Mouse (Mus musculus): Measurements from ENCODE around the gene Zfp740. TPM values are rescaled to one million over a fixed set of nuclear protein-coding genes. Genes with fewer than 3 reads are reported as not detected.

Gene Zfp740
- total RNA-seq, 2 experiments from 2014 or later = 26.8 to 29.6 TPM

DNA sequence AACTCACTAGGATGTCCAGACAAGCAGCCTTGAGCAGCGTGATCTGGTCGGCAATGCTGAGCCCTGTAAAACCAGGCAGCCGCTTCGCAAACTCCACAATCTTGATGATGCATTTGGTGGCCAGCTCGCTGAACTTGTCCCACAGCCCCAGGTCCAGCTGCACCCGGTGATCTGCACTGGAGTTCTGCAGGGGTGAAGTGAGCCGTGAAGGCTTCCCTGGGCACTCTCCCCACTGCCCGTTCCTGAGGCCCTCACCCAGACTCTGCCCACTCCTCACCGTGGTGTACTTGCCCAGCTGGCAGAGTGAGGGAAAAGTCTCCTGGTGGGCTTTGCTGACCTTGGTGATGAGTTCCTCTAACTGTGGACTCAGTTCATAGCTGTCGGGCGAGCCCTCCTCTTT is 36.8 kb downstream of the Zfp740 start:
- intact Hi-C loops (cut with DNase I) = loop anchor here (1.0 to 5.0 kb wide), 3 partner anchors 39 to 137 kb away; partner anchors contain the start of gene Mfsd5
- Histone ChIP-seq H3K4me3 (peak overlapping the region; percentile 11; the same call in 1 of the 2 replicates), H3K27ac (peak overlapping the region; percentile 99)
- no peak for TF ChIP-seq CTCF (IDR thresholded peaks at IDR 0.05)
- no peak for DNase-seq

DNA sequence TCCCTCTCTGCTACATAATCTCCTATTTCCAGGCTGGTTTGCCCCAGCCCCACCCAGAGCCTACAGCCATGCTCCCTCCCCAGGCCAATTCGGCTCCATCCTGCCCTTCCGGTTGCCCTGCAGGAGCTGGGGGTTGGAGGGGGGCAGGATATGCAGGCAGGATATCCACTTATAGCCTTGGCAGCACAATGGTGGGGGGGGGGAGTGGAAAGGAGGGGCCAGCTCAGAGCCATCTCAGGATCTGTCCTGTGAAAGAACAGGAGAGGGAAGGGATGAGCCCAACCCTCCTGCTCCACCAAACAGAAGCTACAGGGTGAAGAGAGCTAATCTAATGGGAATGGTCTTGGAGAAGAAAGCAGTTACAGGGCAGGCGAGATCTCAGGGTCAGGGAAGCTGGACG is 37.6 kb downstream of the Zfp740 start:
- H3K4me3 ChIP-seq = peak overlapping the region; percentile 29
- no peak for TF ChIP-seq CTCF (IDR thresholded peaks at IDR 0.05)
- intact Hi-C loops (cut with DNase I) = no loop called here
- peak overlapping the region; percentile 99 for H3K27ac ChIP-seq
- DNase-seq = peak; percentile 56

DNA sequence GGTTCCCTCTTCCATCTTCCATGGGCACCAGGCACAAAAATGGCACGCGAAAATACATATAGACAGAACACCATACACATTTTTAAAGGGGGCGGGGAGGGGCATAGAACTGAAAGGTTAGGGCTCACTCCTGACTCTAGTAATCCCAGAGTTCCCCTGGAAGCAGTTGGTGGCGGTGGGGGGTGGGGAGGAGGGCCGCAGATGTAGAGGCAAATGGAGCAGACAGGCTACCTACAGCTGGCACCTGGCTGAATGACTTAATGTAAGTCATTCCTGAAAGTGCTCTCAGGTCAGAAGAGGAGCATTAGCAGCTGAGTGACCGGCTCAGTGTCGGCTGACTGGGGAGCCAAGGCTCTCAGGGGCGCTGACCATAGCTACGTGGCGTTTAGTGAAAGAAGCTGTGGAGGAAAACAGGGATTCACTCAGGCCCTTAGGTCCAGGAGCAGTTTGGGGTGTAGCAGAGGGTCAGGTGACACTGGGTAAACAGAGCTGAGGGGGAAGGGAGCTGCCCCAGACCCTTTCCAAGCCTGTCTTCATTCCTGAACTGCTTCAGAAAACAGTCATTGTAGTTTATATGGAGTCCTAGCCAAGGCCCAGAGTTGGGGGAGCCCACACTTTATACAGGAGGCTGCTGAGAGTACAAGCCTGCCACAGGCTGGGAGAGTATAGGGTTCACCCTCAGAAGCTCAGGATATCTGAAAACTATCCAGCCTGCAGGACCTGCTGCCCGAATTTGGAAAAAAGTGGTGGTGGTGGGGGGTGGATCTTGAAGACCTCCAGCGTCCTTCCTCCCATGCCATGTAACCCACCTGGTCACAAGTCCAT is 39.6 kb downstream of the Zfp740 start:
- no peak for TF ChIP-seq CTCF (IDR thresholded peaks at IDR 0.05)
- peak overlapping the region; percentile 76 for H3K4me3 ChIP-seq
- intact Hi-C loops (cut with DNase I) = no loop called here

GRCm38 (mm10) chr15:102243229-102244190 is 40.5 kb downstream of the Zfp740 start:
- no peak for TF ChIP-seq CTCF (IDR thresholded peaks at IDR 0.05)
- H3K27ac ChIP-seq = peak overlapping the region; percentile 99
- peak; percentile 79 for DNase-seq
- intact Hi-C loops (cut with DNase I) = no loop called here
- H3K4me3 ChIP-seq = peak overlapping the region; percentile 76

More for the DNA sequence above, 39.6 kb downstream of the Zfp740 start:
- H3K27ac ChIP-seq = peak overlapping the region; percentile 99
- no peak for DNase-seq

GRCm38 (mm10) chr15:102244306-102245191 is 41.5 kb downstream of the Zfp740 start:
- DNase-seq = peak; percentile 84
- peak overlapping the region; percentile 99 for H3K27ac ChIP-seq
- peak overlapping the region; percentile 76 for H3K4me3 ChIP-seq
- TF ChIP-seq CTCF (IDR thresholded peaks at IDR 0.05) = no peak
- intact Hi-C loops (cut with DNase I) = no loop called here

GRCm38 (mm10) chr15:102245461-102245881 is 42.4 kb downstream of the Zfp740 start:
- Histone ChIP-seq H3K27ac (peak overlapping the region; percentile 99), H3K4me3 (peak overlapping the region; percentile 76)
- peak; percentile 53 for DNase-seq
- intact Hi-C loops (cut with DNase I) = no loop called here
- no peak for TF ChIP-seq CTCF (IDR thresholded peaks at IDR 0.05)

DNA sequence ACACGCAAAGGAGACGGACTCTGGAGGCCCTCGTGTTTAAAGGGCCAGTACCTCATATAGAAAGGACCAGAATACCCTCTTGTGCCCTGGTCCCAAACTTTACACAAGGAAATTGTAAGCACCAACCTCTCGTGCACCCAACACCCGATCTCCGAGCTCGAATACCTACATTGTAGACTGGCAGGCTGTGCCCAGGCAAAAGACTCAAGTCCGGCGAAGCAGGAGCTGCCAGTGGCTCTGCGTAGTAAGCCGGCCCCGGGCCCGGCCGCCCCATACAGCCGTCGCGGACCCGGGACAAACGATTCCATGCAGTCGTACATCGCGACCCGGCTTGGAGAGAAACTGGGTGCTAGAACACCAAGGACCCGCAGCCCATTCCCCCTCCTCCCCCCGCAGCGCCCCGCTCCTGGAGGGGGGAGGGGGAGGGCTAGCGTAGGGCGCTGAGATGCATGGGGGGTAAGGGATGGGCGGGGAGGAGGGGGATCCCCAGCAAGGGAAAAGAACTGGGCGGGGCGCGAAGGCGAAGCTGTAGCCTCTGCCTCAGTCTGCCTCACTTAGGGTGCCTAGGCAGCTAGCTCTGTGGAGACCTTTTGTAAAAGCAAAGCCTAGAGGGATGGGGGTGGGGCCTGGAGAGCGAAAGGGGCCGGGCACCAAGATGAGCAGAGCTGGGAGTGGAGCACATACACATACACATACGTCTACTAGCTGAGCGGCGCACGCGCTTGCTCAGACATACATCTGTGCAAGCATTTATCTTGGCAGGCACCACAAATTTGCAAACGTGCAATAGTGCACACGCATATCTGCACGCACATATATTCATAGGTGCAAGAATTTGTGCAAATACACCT is 43.1 kb downstream of the Zfp740 start:
- DNase-seq = peak; percentile 84
- TF ChIP-seq CTCF (IDR thresholded peaks at IDR 0.05) = no peak
- intact Hi-C loops (cut with DNase I) = no loop called here

DNA sequence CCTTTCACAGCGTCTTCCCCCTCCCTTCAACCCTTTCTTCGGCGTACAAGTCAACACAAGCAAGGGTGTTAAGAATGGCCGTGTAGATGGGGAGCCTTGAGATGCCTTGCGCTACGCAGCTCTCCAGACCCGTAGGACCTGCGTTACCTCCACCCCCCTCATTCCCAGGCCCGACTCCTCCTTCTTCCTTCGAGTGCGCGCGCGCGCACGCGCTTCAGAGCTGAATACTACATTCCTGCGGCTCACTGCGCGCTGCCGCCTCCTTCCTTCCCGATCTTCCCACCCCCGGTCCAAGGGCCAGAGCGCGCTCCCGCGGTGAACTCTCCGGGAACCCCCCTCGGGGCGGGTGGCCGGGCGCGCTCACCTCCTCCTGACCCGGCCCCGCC is 43.8 kb downstream of the Zfp740 start:
- DNase-seq = peak; percentile 98
- intact Hi-C loops (cut with DNase I) = no loop called here

More for the DNA sequence above, 43.1 kb downstream of the Zfp740 start:
- Histone ChIP-seq H3K27ac (peak overlapping the region; percentile 99), H3K4me3 (peak overlapping the region; percentile 76)

GRCm38 (mm10) chr15:102247252-102248130 is 44.4 kb downstream of the Zfp740 start:
- no peak; the same call in 1 of the 2 replicates for TF ChIP-seq CTCF (IDR thresholded peaks at IDR 0.05)
- intact Hi-C loops (cut with DNase I) = no loop called here
- Histone ChIP-seq H3K27ac (peak overlapping the region; percentile 99), H3K4me3 (peak overlapping the region; percentile 76)
- peak; percentile 86 for DNase-seq

More for the DNA sequence above, 43.8 kb downstream of the Zfp740 start:
- Histone ChIP-seq H3K4me3 (peak overlapping the region; percentile 76), H3K27ac (peak overlapping the region; percentile 99)
- TF ChIP-seq CTCF (IDR thresholded peaks at IDR 0.05) = no peak

Measured in gastrocnemius, adult 2 months (tissue).